Mouse (Mus musculus) c-Kit-positive CD71-negative TER-119-negative erythroid progenitor cells, embryonic 14.5 days (primary cell): ENCODE measurements around the gene 4930519P11Rik.
A peak's percentile ranks its signal among the peaks of the same experiment; 100 is the strongest.

Experiments used
- DNase-seq: peaks from one replicate; pipeline ENCODE4 v3.0.0-alpha.2; 2013; ENCODE audit warnings: low read depth

4930519P11Rik gene

DNA sequence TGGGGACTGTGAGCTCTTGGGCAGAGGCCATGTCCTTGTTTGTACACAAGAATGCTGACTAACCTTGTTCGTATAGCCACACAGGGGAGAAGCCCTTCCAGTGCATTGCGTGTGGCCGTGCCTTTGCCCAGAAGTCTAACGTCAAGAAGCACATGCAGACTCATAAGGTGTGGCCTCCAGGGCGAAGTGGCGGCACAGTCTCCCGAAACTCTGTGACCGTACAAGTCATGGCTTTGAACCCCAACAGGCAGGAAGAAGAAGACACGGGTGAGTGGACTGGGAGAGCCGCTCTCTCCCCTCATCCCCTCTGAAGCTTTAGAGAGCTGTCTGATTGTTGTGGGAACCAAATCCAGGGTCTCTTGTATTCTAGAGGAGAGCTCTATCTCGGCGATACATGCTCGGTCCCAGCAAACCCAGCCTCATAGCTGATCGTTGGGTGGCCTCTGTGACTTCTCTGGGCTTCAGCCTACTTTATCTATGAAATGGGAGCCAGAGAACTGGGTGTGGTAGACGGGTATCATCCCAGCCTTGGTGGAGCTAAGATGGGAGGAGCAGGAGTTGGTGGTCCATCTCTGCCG is 19.1 kb upstream of the 4930519P11Rik start:
- no peak for DNase-seq

GRCm38 (mm10) chr2:154630531-154630930 is 17.3 kb upstream of the 4930519P11Rik start:
- DNase-seq: no peak

GRCm38 (mm10) chr2:154624137-154624536 is 10.9 kb upstream of the 4930519P11Rik start:
- no peak for DNase-seq

DNA sequence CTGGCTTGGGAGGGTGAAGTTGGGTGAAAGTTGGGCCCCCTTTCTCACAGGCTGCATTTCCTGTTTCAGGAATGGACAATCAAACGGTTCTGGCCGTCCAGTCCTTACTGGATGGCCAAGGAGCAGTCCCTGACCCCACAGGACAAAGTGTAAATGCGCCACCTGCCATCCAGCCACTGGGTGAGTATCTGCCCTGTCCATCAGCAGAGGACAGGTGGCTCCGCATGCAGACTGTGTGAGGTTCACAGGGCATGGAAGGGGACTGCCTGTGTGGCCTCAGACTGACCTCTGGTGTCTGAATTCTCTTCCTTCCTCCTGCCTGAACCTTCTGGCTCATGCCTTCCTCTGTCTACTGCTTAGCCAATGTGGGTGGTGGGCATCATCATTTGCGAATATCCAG is 8.4 kb upstream of the 4930519P11Rik start:
- DNase-seq: no peak

- no peak for DNase-seq
Measured at GRCm38 (mm10) chr2:154617061-154617460, 3.8 kb upstream of the 4930519P11Rik start.

GRCm38 (mm10) chr2:154615674-154616073 is 2.4 kb upstream of the 4930519P11Rik start:
- DNase-seq: no peak

GRCm38 (mm10) chr2:154614841-154615576 is 1.8 kb upstream of the 4930519P11Rik start:
- DNase-seq: no peak

- DNase-seq: no peak
Measured at GRCm38 (mm10) chr2:154609050-154609767, 4.0 kb downstream of the 4930519P11Rik start.

DNA sequence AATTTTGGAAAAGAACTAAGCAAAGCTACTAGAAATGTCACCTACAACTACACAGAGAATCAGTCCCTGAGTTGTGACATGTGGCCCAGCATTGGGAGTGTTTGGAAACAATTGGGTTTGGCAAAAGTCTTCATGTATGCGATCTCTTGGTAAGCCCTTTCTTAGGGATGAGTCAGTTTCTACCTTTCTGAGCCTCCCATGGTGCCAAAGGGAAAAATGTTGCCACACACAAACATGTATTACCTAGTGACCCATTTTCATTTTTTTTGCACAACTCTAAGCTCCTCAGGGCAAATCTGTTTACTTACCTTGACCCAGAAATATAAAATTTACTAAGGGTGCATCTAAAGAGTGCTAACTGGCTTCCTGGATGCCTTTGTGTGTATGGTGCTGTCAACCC is 6.3 kb downstream of the 4930519P11Rik start:
- no peak for DNase-seq

GRCm38 (mm10) chr2:154604156-154604555 is 9.1 kb downstream of the 4930519P11Rik start:
- DNase-seq: no peak

DNA sequence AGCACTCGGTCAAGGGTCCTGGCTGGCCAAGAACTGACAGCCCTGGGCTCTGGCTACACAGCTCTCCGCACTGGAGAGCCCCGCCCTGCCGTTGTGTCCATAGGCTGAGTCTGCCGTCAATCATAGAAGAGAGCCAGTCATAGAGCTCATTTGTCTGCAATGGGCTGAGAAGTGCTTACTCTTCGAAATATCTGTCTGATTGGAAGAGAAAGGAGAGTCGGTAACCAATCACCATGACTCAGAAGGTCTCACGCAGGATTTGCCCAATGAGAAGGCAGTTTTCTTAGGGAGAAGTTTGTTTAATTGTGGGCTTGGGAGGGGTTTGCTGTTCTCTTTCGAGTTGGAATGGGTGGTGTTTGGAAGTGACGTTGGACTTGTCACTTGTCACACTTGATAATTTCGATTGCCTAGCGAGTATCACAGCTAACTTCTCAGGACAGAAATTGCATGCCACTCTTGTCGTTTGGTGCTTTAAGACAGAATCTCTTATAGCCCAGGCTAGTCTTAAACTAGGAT is 9.5 kb downstream of the 4930519P11Rik start, which contains the start of gene Pxmp4:
TSS of gene Pxmp4 (minus strand) at position 71 of the 516 bp plus-strand sequence.
- peak; percentile 98 for DNase-seq

GRCm38 (mm10) chr2:154603007-154603637 is 10.1 kb downstream of the 4930519P11Rik start:
- DNase-seq: no peak

- DNase-seq: no peak
Measured at GRCm38 (mm10) chr2:154601324-154601723, 11.9 kb downstream of the 4930519P11Rik start.

- no peak for DNase-seq
Measured at GRCm38 (mm10) chr2:154600586-154600985, 12.7 kb downstream of the 4930519P11Rik start.

- no peak for DNase-seq
Measured at GRCm38 (mm10) chr2:154597399-154597798, 15.8 kb downstream of the 4930519P11Rik start.

- no peak for DNase-seq
Measured at GRCm38 (mm10) chr2:154595775-154596174, 17.5 kb downstream of the 4930519P11Rik start.

DNA sequence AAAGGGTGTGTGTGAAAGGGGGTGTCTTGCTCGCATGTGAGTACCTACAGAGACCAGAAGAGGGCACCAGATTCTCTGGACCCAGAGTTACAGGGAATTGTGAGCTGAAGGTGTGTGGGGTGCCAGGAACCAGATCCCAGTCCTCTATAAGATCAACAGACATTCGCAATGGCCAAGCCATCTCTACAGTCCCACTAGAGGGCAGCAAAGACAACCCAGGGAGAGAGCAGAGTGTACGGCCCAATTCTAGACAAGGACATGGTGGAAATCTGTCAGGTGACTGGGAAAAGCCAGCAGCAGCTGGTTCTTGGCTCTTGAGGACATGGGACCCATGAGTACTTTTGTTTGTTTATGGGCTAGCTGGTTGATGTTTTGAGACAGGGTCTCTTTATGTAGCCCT is 20.2 kb downstream of the 4930519P11Rik start:
- no peak for DNase-seq

DNA sequence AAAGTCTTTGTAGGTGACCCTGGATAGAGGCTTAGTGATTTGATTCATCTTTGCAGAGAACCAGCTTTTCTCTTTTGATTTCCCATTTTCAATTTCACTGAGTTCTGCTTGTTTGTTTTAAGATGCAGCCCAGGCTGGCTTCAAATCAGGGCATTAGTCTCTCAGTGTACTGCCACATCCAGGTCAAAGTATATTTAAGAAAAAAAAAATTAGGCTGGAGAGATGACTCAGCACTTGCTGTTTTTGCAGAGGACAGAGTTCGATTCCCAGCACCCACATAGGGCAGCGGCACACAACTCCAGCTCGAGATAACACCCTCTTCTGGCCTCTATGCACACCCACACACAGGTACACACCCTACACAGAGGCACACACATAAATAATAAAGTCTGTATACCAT is 22.0 kb downstream of the 4930519P11Rik start:
- no peak for DNase-seq

DNA sequence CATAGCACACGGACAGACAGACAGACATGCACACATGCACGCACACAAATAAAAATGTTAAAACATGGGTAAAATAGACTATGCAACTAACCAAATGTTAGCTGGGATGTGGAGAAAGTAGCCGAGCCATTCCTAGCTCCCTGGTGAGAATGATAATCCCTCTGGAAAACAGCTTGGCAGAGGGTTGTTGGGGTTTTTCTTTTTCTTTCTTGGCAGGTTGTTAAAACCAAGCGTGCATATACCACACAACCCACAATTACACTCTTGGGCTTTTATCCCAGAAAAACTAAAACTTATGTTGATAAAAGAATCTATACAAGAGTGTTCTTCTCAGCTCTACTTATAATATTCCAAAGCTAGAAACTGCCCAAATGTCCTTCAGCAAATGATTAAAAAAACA is 24.2 kb downstream of the 4930519P11Rik start:
- DNase-seq: no peak

GRCm38 (mm10) chr2:154586405-154586804 is 26.8 kb downstream of the 4930519P11Rik start:
- DNase-seq: no peak

GRCm38 (mm10) chr2:154584931-154585601 is 28.2 kb downstream of the 4930519P11Rik start:
- no peak for DNase-seq
